Mouse (Mus musculus) ES-E14 (cell line): Measurements from ENCODE around the gene Gm20661.

ENCODE experiments used
- HCFC1 ChIP-seq: IDR thresholded peaks from 2 replicates; pipeline ENCODE4 v1.6.1; 2012; ENCODE audit warnings: low read length, inconsistent platforms, borderline replicate concordance; ENCODE audit not compliant: insufficient read depth
- MAFK ChIP-seq: IDR thresholded peaks from 2 replicates; pipeline ENCODE4 v1.6.1; 2014; ENCODE audit warnings: mild to moderate bottlenecking, low read depth, low read length, inconsistent platforms; ENCODE audit not compliant: insufficient read depth
- ZC3H11A ChIP-seq: IDR thresholded peaks from 2 replicates; pipeline ENCODE4 v1.6.1; 2012; ENCODE audit warnings: low read depth, mild to moderate bottlenecking, inconsistent platforms, low read length, borderline replicate concordance
- ZNF384 ChIP-seq: IDR thresholded peaks from 2 replicates; pipeline ENCODE4 v1.6.1; 2012; ENCODE audit warnings: low read depth, low read length, inconsistent platforms

DNA sequence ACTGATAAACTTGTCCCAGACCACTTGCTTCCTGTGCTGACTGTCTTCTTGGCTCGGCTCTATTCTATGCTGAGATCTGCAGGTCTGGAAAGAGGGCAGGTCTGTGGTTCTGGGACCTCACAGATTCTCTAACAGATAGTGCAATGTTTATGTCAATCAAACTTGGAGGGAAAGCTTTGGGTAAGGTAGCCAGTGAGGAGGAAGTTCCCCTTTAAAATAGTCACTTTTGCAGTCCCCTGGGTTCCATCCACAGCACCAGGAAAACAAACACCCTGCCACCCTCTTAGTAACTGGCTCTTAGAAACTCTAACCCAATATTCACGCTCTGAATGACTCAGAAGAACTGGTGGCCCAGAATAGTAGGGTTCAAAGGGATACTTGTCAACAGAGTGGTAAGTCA is 11.6 kb downstream of the Gm20661 start:
- TF ChIP-seq ZNF384 (no peak), ZC3H11A (no peak), MAFK (no peak), HCFC1 (no peak)
